Mouse (Mus musculus): ENCODE data around the gene Prrg2.

The Prrg2 gene

DNA sequence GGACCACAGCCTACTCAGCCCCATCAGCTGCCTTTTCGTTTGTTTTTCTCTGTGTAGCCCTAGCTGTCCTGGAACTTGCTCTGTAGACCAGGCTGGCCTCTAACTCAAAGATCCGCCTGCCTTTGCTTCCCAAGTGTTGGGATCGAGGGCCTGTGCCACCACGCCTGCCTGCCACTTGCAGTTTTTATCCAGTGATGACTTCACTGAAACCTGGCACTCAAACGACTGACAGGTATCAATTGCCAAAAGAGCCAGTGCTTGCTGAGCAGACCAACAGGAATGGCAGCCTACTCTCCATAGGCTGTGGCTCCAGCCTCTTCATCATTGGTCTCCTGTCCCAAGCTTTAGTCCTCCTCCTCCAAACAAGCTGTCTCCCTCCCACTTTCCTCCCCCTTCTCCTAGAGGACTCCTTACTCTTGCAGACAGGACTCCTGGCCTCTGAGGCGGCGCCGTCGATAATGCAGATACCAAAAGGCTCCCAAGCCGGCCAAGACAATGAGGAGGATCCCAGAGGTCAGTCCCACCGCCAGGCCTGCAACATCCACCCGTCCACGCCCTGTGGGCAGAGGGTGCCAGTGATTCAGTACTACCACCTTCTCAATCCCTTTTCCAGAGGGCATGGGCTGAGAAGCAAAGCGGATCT lies 6.0 kb downstream of the Prrg2 start:
- no peak for DNase-seq

DNA sequence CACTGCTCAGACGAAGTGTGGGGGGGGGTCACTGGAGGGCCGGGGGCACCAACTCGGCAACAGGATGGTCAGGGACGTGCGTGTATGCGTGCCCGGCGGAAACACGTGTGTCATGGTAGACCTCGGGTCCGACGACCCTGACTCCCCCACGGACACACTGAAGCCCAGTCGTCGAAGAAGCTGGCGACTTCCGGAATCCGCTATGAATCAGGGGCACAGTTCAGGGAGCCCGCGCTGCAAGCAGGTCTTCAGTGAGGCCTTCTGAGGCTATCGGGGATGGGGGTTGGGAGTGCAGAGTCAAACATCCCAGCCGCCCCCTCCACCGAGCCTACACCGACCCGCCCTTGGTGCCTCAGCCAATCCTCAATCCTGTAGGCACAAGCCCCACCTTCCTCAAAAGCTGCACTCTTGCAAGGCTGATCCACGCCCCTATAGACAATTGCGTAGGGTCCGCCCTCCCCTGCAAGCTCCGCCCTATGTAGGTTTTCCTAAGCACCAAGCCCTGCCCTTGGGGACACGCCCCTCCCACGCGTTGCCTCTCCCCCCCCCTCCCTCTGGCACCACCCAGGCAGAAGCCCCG lies 8.5 kb downstream of the Prrg2 start:
- DNase-seq = peak; percentile 99

DNA sequence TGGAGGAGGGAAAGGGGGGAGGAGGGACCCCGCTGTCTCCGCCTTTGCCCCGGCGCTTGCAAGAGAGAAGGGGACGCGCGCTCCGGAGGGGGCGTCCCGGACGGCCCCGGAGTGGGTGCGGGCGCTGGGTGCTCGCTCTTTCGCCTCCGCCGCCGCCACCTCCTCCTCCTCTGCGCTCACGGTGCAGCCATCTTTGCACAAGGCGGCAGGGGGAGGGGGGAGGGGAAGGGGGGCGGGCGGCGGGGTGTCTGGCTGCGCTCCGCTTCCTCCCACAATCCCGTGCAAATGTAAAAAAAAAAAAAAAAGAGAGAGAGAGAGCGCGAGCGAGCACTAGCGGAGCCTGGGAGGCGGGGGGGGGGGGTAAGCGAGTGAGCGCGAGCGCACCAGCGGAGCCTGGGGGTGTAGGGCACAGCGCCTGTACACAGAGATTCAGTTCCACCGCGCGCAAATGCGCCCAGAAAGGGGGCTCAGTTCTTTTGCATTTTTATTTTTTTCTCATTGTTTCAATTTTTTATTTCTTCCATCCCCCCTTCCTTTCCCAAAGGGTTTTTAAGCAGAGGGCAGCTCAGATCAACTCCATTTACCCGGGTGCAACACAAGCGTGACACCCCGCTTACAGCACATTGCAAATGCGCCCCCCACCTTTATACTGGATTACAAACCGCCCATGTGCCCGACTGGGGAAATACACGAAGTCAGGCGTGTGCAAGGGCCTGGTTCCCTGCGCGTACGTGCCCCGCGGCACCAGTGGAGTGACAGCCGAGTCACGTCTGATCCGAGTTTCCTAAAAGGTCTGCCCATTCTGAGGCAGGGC lies 9.2 kb downstream of the Prrg2 start:
- peak; percentile 74 for DNase-seq

DNA sequence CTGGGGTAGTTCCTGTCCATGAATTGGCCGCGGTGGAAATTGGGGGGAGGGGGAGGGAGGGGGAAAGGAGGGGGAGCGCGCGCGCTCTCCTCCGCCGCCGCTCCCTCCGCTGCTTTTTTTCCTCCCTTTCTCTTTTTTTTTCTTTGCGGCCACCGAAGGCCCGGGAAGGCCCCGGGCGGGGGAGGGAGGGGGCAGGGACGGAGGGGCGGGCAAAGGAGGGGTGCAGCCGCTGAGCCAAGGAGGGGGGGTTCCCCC lies 9.7 kb downstream of the Prrg2 start, which contains the start of gene Prr12:
TSS of gene Prr12 (minus strand) at position 20 of the 255 bp plus-strand sequence.
- no peak for DNase-seq

DNA sequence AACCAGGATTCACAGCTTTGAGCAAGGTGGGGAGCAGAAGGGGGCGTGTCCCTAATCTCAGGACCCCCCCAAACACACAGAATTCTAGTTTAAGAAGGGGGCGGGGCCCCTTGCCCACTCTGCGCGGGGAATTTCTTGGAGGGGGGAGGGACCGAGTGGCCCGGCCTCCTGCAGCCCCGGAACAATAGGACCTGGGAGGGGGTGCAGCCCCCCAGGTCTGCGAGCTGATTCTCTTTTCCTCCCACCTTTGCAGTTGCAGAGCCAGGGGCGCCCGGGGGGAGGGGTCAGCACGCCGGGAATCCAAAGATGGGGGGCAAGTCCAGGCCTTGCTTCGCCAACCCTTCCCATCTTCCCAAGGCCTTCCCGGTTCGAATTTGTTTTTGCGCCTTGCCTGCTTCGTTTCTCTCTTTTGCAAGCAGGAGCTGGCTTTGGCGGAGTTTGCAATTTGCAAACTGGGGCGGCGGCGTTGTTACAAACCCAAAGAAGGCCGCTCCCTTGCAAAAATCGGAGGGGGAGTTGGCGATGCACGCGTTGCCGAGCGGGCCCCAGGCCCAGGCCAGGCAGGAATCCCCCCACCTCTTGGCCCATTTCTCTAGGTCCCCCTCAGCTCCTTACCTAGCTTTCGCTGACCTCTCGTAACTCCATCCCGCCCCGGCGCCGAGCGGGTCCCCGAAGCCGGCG lies 10.2 kb downstream of the Prrg2 start:
- no peak for DNase-seq

DNA sequence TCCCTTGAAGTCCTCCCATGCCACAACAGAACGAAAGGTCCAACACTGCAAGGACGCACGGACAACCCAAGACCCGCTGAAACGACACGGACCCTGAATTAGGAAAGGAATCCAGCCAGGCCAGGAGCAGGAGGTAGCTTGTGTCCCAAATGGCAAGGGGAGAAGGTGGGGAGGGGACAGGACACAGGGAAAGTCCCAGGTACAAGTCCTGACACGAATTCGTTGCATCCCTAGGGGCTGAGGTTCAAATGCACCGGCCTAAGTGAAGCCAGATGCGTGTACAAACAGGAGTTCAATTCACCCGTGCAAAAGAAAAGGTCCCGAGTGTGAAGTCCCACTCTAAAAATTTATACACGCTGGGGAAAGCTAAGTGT lies 10.9 kb downstream of the Prrg2 start:
- no peak for DNase-seq

DNA sequence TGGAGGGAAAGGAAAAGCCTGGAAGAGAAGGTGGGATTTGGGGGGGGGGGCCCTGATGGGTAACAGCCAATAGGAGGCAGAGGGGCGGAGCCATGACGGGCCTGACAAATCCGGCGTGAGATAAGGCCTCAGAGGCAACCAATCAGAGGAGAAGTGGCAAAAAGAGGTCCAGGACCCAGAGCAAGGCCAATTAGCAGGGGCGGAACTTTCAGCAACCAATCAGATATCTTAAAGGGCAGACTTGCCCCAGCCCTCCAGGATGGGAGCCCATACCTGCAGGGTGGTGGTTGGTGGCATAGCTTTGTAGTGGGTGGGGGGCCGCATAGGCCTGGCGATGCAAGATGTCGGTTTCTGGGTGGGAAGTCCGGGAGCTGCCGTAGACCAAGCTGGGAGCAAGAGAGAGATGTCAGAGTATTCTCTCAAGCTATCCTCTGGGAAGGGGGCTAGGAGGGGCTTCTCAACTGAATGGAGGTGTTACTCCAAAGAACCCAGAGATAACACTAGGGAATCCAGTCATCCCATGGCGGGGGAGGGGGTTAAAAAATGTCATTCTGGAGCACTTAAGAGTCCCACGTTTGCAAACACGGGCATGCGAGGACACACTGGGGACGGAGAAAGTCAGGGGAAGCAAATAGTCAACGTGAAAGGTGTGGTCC lies 11.4 kb downstream of the Prrg2 start:
- peak; percentile 86 for DNase-seq

DNA sequence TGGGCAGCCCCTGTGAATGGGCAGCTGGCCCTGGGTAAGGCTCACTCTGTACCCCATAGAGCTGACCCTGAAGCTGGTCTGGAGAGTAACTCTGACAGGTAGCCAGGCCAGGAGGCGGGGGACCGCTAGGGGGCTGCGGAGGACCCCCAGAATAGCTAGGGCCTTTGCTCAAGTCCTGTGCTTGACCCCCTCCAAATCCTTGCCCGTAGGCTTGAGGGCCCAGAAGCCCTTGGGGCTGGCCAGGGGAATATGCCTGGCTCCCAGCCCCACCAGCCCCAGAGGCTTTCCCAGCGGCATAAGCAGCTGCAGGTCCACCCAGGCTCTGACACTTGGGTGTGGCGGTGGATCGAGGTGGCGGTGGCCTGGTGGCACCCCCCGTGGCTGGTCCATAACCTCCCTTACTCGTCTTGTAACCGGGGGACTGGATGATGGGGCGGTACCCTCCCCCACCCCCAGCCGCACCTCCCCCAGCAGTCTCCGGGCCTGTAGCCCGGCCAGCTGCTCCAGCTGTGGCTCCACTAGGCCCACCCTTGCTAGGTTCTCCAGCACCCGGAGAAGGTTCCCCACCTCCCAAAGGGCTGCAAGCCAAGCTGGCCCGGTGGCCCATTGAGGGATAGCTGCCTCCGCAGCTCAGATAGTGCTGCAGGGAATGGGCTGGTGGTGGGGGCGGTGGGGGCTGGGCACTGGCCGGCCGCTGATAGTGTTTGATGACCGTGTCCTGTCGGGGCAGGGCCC lies 13.4 kb downstream of the Prrg2 start:
- no peak for DNase-seq

DNA sequence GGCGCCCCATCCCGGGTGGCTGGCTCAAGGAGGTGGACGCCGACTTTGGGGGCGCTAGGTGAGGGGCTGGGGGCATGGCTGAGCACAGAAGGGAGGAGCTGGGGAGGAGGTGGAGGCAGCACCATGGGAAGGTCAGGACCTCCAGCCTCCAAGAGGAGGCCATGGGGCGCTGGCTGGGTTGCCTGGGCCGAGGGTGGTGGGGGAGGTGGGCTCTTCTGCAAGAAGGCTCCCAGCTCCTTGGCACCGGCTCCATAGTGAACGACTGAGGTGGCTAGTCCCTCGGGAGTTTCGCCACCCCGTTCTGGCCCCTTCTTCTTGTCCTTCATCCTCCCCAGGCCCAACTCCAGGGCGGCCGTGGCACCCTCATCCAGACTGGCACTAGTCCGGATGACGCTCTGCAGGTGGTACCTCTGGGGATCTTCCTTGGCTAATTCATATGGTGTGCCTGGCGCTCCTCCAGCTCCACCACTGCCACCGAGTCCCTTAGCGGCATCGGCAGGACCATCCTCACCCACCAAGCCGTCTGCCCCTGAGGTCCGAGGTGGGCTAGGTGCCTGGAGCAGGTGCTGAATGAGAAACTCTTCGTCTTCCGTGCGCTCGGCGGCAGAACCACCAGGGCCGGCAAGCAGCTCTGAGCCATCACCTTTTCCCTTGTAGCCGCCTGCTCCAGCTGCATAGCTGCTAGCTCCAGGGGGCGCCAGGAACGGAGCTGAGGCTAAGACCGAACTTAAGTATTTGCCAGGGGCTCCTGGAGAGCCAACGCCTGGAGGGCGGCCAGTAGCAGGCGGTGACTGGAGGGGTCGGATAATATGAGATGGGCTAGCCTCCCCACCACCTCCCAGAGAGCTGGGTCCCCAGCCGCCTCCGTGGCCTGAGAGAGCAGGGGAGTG lies 14.2 kb downstream of the Prrg2 start:
- DNase-seq = no peak

DNA sequence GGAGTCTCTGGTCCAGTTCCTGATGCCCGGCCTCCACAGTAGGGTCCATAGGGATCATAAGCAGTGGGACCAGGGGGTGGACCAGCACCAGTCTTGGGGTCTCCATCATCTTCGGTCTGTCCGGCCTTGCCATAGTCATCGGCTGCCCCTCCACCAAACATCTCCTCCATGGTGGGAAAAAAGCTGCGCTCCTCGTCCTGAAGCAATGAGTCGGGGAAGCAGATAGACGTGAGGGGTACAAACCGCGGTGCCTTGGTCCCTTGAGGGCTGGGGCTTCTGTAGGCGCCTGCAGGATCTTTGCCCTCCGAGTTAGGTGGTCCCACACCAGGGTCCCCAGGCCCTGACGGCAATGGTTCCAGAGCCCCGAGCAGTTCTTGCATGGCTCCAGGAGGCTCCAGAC lies 15.0 kb downstream of the Prrg2 start:
- no peak for DNase-seq

DNA sequence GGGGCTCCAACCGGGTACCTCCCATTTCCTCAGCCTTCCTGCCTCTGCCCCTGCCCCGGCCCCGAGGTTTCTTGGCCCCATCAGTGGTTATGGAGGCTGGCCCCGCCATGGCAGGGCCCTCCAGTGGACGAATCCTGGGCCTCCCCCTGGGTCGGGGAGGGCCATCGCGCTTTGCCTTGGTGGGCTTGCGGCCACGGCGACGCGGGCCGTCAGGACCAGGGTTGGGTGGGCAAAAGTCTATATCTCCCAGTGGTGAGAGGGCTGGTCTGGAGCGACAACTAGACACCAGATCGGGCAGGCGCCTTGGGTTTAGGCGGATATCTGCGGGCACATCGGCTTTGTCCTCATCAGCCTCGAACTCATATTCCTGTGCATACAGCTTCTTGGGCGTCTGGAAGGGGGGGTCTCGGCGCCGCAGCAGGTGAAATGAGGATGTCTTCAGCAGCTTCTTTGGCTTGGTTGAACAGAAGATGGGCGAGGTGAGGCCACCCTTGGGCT lies 15.6 kb downstream of the Prrg2 start:
- no peak for DNase-seq

DNA sequence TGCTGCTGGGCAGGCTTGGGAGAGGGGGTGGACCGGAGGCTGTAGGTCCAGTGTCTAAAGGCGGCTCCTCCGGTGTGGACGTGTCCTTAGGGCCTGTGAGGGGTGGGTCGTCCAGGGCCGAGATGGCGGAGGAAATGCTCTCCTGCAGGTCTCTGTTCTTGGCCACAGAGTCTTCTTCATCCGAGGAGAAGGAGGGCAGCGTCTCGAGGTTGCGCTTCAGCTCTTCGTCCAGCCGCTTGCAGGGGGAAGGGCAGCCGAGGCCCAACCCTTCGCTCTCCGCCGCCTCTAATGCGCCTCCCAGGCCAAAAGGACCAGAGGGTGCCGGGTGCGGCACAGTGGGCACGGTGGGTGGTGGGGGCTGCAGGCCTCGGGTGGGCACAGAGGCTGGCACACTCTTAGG lies 16.7 kb downstream of the Prrg2 start:
- no peak for DNase-seq

DNA sequence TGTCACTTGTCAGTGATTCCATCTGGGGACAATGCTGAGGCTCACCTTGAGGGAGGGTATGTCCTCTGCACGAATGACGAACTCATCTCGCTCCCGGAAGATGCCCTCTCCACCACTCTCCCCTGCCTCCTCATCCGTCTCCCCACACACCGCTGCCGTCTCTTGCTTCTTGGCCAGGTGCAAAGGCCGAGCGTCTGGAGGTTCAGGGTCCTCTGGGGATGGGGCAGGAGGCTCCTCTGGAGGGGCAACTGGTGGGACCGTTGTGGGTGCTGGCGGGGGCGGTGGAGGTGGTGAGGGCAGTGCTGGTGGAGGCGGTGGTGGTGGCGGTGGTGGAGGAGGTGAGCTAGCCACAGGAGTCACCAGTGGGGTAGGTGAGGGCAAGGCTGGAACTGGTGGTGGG lies 19.2 kb downstream of the Prrg2 start:
- no peak for DNase-seq

DNA sequence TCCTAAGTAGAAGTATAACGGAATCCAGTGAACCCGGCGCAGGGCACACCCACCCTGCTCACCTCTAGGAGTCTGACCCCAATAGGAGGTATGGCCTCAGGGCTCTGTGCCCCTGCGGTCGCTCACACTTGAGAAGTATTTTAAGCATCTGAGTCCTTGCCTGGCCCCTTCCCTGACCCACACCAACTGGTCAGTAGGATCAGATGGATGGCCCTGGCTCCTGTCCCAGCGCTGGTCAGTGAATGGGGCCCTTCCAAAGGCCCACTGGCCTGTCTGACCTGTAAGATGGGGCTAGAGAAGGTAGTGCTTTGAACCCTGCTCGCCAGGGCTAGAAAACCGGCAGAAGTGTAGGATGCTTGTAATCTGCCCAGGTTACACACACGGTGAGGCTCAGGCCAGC lies 21.6 kb downstream of the Prrg2 start:
- no peak for DNase-seq

DNA sequence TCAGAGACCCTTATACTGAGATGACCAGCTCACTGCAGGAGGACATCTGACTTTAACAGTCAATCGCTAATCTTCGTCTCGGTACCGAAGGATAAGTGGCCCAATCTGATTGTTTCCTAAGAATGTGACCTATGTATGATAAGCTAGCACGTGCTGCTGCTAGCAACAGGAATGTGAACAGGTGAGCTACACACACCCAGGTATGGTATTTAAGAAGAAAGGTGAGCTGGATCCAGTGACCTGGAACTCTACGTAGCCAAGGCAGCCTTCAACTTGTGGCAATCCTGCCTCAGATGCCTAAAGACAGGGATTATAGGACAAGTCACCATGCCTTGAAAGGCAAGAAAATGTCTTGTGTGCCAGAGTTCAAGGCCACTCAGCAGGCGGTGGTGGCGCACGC lies 24.1 kb downstream of the Prrg2 start:
- DNase-seq = no peak

DNA sequence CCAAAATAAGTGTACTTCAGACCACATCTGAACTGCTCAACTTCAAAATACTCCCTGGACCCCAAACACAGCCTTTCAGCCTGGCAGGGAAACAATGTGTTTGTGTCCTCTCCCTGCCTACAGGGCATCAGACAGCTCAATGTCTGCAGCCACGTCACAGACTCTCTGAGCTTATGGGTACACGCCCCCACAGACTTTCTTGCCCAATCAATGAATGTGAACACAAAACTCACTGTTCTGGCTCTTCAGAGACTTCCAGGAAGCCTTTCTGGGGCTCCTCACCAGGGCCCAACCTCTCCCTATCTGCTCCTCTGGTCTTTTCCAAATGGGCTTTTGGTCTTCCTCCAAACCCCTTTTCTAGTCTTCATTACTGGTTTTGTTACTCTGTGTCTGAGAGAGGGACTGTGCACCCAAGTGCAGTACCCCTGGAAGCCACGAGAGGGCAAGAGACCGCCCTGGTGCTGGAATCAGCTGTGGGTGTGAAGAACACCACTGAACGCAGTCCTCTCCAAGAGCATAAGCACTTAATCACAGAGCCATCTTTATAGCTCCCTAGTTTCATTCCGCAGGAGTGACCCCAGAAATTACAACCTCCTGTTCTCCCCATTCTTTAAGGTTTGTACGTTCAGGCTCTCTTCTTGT lies 24.6 kb downstream of the Prrg2 start:
- peak; percentile 10 for DNase-seq

DNA sequence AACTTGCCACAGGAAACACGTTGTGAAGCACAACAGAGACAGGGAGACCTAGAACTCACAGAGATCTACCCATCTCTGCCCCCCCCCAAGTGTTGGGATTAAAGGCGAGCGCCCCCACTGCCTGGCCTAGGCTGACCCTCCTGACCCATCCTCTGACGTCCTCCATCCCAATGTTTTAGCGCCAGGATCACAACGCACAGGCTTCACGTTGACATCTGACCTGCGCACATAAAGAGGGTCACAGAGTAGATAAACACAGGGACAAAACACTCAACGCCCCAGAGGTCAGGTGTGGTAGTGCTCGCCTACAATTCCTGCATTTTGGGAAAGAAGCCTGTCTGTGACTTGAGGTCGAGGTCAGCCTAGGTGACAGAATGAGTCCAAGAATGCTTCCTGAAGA lies 25.8 kb downstream of the Prrg2 start:
- DNase-seq = no peak

DNA sequence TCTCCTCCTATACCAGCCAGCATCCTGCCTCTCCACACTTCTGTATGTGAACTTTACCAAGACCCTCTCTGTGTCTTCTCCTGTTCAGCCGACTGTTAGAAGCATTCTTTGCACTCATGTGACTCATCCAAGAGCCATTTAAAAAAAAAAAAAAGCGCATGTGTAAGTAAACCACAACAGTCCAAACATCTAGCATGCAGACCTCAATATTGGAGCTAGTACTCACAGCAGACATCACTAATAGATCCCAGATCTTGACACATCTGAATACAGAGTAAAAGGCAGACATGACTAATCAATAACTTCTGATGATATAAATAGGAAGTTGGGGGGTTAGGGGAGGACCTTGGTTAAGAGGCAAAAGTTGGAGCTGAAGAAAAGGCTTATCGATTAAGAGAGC lies 26.8 kb downstream of the Prrg2 start:
- DNase-seq = no peak

DNA sequence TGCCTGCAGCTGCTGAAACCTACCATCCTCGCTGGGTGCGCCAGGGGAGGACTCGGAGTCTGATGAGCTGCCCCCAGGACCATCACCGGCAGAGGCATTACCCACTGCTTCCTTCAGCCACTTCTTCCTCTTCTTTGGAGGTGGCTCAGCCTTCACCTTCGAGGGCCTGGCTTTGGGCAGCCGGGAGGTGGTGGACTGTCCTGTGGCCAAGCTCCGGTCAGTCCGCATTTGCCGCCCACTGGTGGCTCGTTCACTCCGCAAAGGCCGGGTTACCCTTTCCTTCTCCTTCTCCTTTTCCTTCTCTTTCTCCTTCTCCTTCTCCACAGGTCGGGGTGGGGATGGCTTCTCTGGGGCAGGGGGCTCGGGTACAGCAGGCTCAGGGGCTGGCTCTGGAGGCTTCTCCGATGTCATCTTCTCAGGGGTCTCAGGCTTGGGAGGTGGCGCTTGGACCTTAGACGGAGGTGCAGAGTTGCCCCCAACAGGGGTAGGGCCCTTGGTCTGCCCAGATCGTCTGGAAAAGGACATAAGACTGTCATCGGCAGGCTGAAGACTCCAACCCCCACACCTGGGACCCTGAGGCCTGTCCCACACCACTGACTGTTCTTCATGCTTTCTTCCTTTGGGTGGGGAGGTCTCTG lies 28.6 kb downstream of the Prrg2 start:
- DNase-seq = no peak

DNA sequence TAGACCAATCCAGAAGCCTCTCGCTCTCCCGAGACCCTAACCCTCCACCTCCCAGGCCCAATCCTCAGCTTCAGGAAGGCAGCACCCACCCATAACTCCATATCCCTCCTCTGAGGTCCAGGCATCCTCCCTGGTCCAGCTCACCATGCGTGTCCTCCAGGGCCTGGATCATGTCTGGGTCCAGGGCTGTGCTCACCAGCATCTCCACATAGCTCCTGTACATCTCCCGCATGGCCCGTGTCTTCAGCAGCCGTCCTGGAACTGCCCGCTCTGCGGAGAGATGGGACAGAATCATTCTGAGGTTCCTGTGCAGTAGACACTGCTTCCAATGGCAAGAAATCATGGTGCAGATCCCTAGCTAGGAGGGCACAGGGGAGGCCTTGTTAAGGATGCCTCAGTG lies 31.6 kb downstream of the Prrg2 start:
- DNase-seq = no peak

DNA sequence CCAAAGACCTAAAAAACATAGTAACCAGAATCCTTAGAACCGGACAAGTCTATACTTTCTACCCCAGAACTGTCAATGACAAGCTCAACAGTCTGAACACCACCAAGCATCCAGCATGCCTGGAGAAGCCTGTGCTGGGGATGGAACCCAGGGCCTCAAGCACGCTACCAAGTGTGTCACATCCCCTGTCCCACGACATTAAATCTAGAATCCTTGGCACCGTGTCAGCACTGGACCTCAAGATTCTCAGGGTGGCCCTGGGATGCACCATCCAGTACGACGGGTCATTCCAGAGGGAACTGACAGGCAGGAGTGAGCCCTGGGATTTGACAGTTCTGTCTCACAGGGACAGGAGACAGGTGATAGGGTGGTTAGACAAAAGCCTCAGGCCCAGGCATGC lies 32.5 kb downstream of the Prrg2 start:
- DNase-seq = no peak
